Mouse (Mus musculus): Measurements from ENCODE around the gene Snx33.
A peak's percentile ranks its signal among the peaks of the same experiment; 100 is the strongest.
"Not testable (repeated sequence)": the region's sequence is repeated elsewhere in the genome, so short reads cannot be mapped to it uniquely, and the experiment has no call there.

Gene Snx33

GRCm38 (mm10) chr9:56928041-56928811 is at the start of gene Snx33:
Gene Snx33 (minus strand): TSS chr9:56928371.
- peak; percentile 86 to 88 for DNase-seq

- DNase-seq: no peak
These were observed 47.0 kb upstream of the Snx33 start for GRCm38 (mm10) chr9:56975199-56975598.

- no peak for DNase-seq
These were observed 45.9 kb upstream of the Snx33 start for GRCm38 (mm10) chr9:56973960-56974524.

GRCm38 (mm10) chr9:56970158-56970557 is 42.0 kb upstream of the Snx33 start:
- DNase-seq: no peak

GRCm38 (mm10) chr9:56961591-56961990 is 33.4 kb upstream of the Snx33 start:
- no peak for DNase-seq

- DNase-seq: no peak
These were observed 30.5 kb upstream of the Snx33 start for GRCm38 (mm10) chr9:56958689-56959088.

- DNase-seq: no peak
These were observed 28.9 kb upstream of the Snx33 start for GRCm38 (mm10) chr9:56956966-56957675.

- DNase-seq: no peak
These were observed 25.4 kb upstream of the Snx33 start for GRCm38 (mm10) chr9:56953562-56953961.

GRCm38 (mm10) chr9:56950414-56951400 is 22.5 kb upstream of the Snx33 start, which contains the start of gene Snupn:
Gene Snupn (plus strand): TSS chr9:56950878.
- DNase-seq: peak; percentile 95 to 96

GRCm38 (mm10) chr9:56949767-56950166 is 21.6 kb upstream of the Snx33 start:
- no peak for DNase-seq

- DNase-seq: not testable (repeated sequence)
These were observed 20.5 kb upstream of the Snx33 start for GRCm38 (mm10) chr9:56948699-56949098.

- peak; percentile 38 to 56 for DNase-seq
These were observed 19.3 kb upstream of the Snx33 start for GRCm38 (mm10) chr9:56947481-56947880.

GRCm38 (mm10) chr9:56938374-56938773 is 10.2 kb upstream of the Snx33 start:
- no peak for DNase-seq

- DNase-seq: peak; percentile 86
These were observed 9.3 kb upstream of the Snx33 start, which contains the start of gene Imp3 for GRCm38 (mm10) chr9:56937223-56938160. Gene Imp3 (plus strand): TSS chr9:56937475.

- DNase-seq: peak in 1 of 2 experiments; percentile 32
These were observed 8.7 kb upstream of the Snx33 start for GRCm38 (mm10) chr9:56936861-56937222.

GRCm38 (mm10) chr9:56930556-56930955 is 2.4 kb upstream of the Snx33 start:
- no peak for DNase-seq

GRCm38 (mm10) chr9:56929496-56929895 is 1.3 kb upstream of the Snx33 start:
- DNase-seq: no peak

GRCm38 (mm10) chr9:56927191-56928012 is 769 bp downstream of the Snx33 start:
- peak in 1 of 2 experiments; percentile 7 for DNase-seq

- no peak for DNase-seq
These were observed 1.8 kb downstream of the Snx33 start for GRCm38 (mm10) chr9:56926387-56926786.

GRCm38 (mm10) chr9:56926025-56926360 is 2.2 kb downstream of the Snx33 start:
- no peak for DNase-seq

Data from cerebellum, postnatal 36 days (tissue).